Mouse (Mus musculus): ENCODE measurements around the gene Fbxl17.

DNA sequence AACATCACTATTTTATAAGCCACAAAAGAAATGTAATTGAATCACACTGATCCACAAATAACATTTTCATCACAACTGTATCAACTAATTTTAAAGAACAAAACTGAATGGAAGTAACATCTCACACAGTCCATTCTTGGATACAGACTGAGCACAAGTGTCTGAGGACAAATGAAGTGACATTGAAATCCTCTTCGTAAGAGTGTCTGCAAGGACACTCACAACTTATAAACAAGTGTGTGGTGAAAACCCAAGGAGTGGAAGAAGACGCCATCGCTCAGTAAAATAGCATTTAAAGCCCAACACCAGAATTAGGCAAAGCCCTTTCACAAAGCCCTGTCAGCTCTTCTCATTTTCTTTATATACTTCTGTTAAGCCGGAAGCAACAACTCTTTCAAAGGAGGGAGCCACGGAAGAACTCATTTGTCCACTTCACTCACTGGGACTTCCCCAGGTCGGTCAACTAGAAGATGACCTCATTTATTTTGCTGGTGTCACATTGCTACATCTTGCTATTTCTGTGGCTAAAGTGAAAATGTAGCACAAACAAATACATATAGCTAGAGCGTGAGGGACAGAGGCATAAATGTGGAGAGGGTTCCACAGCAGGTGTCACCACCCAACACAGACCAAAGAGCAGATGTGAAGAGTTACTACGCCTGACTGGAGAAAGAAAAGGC, 130.0 kb downstream of the Fbxl17 start:
- TF ChIP-seq CTCF (IDR thresholded peaks at IDR 0.05; ENCODE audit: extremely low read depth, insufficient read length, insufficient replicate concordance, low read depth, low read length) (no peak), POLR2A (IDR thresholded peaks at IDR 0.05; ENCODE audit: low read depth, low read length) (no peak)

Data from small intestine, adult 2 months (tissue).